Mouse (Mus musculus): Measurements from ENCODE around the gene Ctnnbl1.

- no peak for TF ChIP-seq CTCF (IDR thresholded peaks at IDR 0.05; ENCODE audit: extremely low read depth, insufficient read depth, insufficient read length, insufficient replicate concordance)
- no peak for TF ChIP-seq POLR2A (IDR thresholded peaks at IDR 0.05; ENCODE audit: low read depth, low read length)
Observed at GRCm38 (mm10) chr2:157813121-157813520, 75.9 kb downstream of the Ctnnbl1 start.
